Mouse (Mus musculus): Measurements from ENCODE around the gene Trim41.
A peak's percentile ranks its signal among the peaks of the same experiment; 100 is the strongest.
"Not testable (repeated sequence)": the region's sequence is repeated elsewhere in the genome, so short reads cannot be mapped to it uniquely, and the experiment has no call there.

Trim41 gene

DNA sequence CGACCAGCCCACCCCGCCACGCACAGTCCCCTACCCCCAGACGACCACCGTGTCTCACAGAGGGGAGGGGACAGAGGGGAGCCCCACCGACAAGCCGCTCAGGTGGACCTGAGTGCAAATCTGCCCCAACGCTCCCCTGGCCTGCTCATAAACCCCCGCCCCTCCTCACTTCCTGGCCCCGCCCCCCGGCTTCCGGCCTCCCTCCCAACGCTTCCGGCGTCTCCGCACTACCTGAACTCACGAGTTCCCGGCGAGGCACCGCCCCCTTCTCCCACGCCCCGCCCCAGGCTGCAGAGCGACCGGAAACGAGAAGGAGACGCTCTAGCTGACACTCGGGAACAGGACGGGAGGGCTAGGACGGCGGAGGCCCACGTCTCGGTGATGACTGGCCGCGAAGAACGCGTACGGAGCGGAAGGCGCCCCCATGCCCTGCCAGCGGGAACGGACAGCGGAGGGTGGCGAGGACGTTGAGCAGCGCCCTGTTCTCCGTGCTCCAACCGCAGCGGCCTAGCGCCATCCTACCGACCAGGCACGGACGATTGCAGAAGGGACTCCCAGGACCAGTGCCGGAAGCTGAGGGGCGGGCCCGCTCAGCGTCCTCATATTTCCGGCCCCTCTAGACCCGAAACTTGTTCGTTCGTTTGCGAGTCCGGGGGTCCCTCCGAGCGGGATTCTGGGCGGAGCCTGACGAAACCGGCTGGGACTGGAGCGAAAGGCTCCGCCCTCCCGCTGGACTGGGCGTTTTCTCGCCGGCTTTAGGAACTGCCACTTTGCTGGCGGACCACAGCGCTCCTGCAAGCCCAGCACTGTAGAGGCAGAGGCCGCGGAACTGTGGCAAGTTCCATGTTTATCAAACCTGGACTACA, at the start of gene Trim41:
Gene Trim41, minus strand, starts transcription at position 554 of the 866 bp plus-strand sequence.
- DNase-seq = peak; percentile 99

DNA sequence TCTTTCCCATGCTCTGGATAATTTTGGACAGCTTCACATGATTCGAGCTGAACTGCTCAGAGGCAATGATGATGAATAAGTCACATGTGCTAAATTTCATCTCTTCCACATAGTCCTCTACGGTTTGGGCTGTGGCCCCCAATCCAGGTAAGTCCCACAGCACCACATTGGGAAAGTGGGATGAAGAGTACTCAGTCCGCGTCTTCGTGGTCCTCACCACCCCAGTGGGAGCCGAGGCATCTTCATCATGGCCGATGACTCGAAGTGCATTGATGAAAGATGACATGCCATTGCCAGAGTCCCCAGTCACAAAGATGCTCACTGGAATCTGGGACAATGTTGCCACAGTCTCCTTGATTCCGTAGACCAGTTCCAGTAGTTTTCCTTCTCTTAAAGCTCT, 49.3 kb upstream of the Trim41 start:
- DNase-seq = no peak

- DNase-seq = no peak
Observed at GRCm38 (mm10) chr11:48863808-48864207, 46.7 kb upstream of the Trim41 start.

GRCm38 (mm10) chr11:48862784-48863319, 45.7 kb upstream of the Trim41 start:
- no peak for DNase-seq

GRCm38 (mm10) chr11:48859014-48859413, 41.9 kb upstream of the Trim41 start:
- peak; percentile 59 for DNase-seq

GRCm38 (mm10) chr11:48853474-48854180, 36.5 kb upstream of the Trim41 start:
- DNase-seq = peak; percentile 94

DNA sequence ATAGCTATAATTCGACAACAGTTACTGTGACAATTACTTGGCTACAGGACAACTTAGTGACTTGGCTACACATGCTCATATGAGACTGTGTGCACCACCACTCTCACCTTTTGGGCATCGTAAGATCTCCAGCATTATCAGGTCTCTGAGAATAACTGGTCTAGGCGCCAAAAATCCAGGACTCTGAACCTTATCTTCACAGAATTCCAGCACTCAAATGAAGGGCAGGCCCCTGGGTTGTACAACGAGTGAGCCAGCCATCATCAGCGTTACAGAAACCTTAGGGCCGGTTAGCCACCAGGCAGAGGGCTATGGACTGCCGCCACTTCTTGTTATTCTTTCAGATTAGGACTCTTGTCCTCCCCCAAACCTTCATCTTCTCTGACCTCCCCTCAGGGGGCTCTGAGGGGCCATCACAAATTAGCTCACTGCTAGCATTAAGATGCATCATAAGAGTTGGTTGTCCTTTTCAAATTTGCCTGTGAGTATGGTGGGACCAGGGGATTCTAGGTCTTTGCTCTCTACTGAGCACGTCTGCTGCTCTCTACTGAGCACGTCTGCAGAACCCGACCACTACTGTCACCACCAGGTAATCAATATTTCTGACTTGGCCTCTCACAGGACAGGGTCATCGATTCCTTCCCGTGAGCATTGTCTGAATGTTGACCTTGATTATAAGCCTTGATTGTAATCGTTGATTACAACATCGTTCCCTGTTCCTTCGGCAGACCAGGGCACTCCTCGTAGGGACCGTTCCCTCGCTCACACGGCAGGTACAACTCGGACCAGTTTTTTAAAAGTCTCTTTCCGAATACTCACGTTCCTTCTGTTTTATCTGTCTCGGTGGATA, 35.7 kb upstream of the Trim41 start:
- DNase-seq = no peak

- DNase-seq = no peak
Observed at GRCm38 (mm10) chr11:48852190-48852589, 35.0 kb upstream of the Trim41 start.

- DNase-seq = no peak
Observed at GRCm38 (mm10) chr11:48851270-48851995, 34.3 kb upstream of the Trim41 start.

DNA sequence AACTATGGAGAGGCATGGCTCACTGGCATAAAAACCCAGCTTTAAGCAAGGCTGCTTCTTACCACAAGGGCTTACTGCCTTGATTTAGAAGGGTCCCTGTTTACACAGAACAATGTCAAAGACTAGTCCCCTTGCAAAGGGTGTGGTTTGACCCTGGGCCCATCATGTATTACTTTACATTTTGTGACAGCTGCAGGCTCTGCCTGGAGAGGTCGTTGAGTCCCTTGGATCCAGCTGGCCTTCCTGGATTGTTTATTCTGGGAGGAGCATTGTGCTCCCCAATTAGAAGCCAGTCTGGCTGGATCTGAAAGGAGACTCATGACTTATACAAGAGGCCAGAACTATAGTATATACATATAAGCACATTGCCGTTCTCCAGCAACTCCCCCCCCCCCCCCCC, 33.1 kb upstream of the Trim41 start:
- DNase-seq = no peak

DNA sequence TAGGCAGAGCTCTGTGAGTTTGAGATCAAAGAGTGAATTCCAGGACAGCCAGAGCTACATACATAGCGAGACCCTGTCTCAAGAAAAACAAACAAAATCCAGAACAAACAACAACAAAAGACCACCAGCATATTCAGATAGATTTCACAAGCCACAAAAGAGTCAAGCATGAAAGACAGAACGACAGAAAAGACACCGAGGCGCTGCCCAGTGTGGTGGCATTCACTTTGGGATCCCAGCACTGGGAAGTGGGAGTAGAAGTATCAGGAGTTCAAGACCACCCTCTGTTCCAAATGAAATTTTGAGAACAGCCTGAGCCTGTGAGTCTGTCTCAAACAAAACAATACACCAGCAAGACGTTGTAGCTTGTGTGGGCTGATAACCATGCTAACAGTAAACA, 29.7 kb upstream of the Trim41 start:
- no peak for DNase-seq

GRCm38 (mm10) chr11:48846362-48846761, 29.2 kb upstream of the Trim41 start:
- DNase-seq = not testable (repeated sequence)

- no peak for DNase-seq
Observed at GRCm38 (mm10) chr11:48845244-48845815, 28.2 kb upstream of the Trim41 start.

DNA sequence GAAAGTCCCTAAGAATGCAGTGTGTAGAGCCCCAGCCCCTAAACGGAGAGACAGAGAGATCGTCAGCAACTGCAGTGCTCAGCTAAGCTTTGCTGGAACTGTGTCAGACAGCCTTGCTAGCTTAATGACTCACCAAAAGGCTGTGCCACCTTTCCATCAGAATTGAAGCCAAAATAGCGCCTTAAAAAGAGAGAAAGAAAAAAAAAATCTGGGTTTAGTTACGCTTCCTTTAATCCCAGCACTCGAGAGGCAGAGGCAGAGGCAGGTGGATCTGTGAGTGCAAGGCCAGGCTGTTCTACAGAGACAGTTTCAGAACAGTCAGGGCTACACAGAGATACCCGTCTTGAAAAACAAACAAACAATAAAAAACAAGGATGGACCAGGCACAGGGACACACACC, 27.2 kb upstream of the Trim41 start:
- no peak for DNase-seq

- DNase-seq = no peak
Observed at GRCm38 (mm10) chr11:48843202-48843601, 26.0 kb upstream of the Trim41 start.

DNA sequence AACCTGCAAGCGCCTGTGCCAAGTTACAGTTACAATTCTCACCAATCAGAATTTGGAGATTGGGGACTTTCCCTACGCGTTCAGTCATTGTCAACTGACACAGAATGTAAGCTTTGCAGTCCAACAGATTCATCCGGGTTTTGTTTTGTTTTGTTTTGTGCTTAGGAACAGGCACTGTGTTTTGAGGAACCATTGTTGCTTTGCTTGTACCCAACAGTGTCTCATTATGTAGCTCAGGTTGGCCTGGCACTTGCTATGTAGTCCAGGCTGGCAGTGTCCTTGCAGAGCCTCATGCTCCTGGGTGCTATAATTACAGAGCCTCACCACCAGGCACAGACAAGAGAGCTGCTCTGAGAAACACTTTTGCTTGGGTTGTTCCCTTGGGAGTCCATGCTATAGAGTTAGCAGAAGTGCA, 25.2 kb upstream of the Trim41 start:
- DNase-seq = no peak

DNA sequence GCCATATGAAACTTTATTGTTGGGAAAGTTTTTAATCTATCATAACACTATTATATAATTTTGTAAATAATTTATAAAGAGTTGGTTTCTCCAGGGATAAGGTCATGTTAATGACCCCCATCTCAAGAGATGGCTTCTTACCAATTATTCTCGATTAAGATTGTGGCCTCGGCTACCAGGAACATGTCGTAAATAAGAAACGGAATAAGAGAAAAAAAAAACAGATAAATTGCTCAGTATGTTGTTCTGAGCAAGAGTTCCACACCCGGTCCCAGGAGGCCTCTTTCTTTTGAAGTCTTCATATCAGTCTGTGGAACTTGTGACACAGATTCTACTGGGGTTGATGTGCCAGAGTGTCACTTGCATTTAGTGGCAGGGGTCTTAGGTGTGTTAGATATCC, 24.1 kb upstream of the Trim41 start:
- no peak for DNase-seq

- DNase-seq = no peak
Observed at GRCm38 (mm10) chr11:48840805-48841204, 23.7 kb upstream of the Trim41 start.

GRCm38 (mm10) chr11:48838879-48839680, 21.9 kb upstream of the Trim41 start:
- DNase-seq = no peak

GRCm38 (mm10) chr11:48838181-48838797, 21.1 kb upstream of the Trim41 start:
- DNase-seq = no peak

All from cerebellum, adult 8-10 months (tissue).